Mouse (Mus musculus) heart, embryonic 11.5 days (tissue): ENCODE data around the gene Ncl. TPM values are rescaled to one million over a fixed set of nuclear protein-coding genes. Genes with fewer than 3 reads are reported as not detected.

Source experiments
- microRNA-seq: library from miRNA; unstranded; fragments of <30 nt; microRNA quantifications from one replicate; pipeline ENCODE4, GENCODE M21; 2016; ENCODE audit warnings: borderline number of aligned reads
- polyA plus RNA-seq: library from polyadenylated mRNA; unstranded; fragments of >200 nt; fragmentation: Nextera tagmentation; extraction: Ambion mirVana; gene quantifications from 2 replicates; pipeline ENCODE4 v1.2.1, GENCODE M21; 2014

The Ncl gene
- polyA plus RNA-seq, 1 experiment from 2014 or later: 287 TPM

Small RNA genes lying within 50 kb of the gene (microRNA-seq; reads per million reads assigned to microRNA genes)
- 48.8 reads per million, percentile 57 among the genes with 10 or more reads in this experiment for gene mmu-mir-3535

Other genes with a start within 250 kb of the Ncl start
- 0.14 and 0.57 TPM in 2 replicates for gene Htr2b, start 247.4 kb downstream of the Ncl start, polyA plus RNA-seq
- gene Gm21972, start 225.8 kb downstream of the Ncl start, polyA plus RNA-seq: not detected in 2 replicates
- gene Armc9, start 204.6 kb downstream of the Ncl start, polyA plus RNA-seq: 12.3 and 14.7 TPM in 2 replicates
- gene B3gnt7, start 56.6 kb downstream of the Ncl start, polyA plus RNA-seq: 7.0 and 7.7 TPM in 2 replicates
- not detected in 2 replicates for gene Nmur1, start 66.8 kb upstream of the Ncl start, polyA plus RNA-seq
- gene Tex44, start 66.9 kb upstream of the Ncl start, polyA plus RNA-seq: not detected in 2 replicates
- 1,195 and 1,343 TPM in 2 replicates for gene Ptma, start 167.3 kb upstream of the Ncl start, polyA plus RNA-seq
- 71.4 and 71.6 TPM in 2 replicates for gene Pde6d, start 223.2 kb upstream of the Ncl start, polyA plus RNA-seq
- 27.2 and 30.0 TPM in 2 replicates for gene Cops7b, start 223.5 kb upstream of the Ncl start, polyA plus RNA-seq